Mouse (Mus musculus) midbrain, embryonic 15.5 days (tissue): ENCODE measurements around the gene Ly6g5b. TPM values are rescaled to one million over a fixed set of nuclear protein-coding genes. Genes with fewer than 3 reads are reported as not detected.

ENCODE experiments used
- ATAC-seq: fragments of 200-750 bp; cut with Nextera tagmentation; replicated peaks from 2 replicates; pipeline ENCODE4 v1.8.0; 2017; ENCODE audit warnings: moderate TSS enrichment
- H3K27ac ChIP-seq: fragments of 300-500 bp; sonication (generic); 2 replicates; pipeline ENCODE4 v1.5.1; 2015; ENCODE audit warnings: mild to moderate bottlenecking, inconsistent platforms
- H3K27me3 ChIP-seq: fragments of 300-500 bp; sonication (generic); replicated peaks from 2 replicates; pipeline ENCODE4 v1.6.1; 2015; ENCODE audit warnings: inconsistent platforms
- H3K36me3 ChIP-seq: fragments of 300-500 bp; sonication (generic); replicated peaks from 2 replicates; pipeline ENCODE4 v1.6.1; 2015; ENCODE audit warnings: inconsistent platforms
- H3K4me1 ChIP-seq: fragments of 300-500 bp; sonication (generic); 2 replicates; pipeline ENCODE4 v1.6.1; 2015; ENCODE audit warnings: inconsistent platforms
- H3K4me2 ChIP-seq: fragments of 300-500 bp; sonication (generic); 2 replicates; pipeline ENCODE4 v1.6.1; 2015; ENCODE audit warnings: inconsistent platforms, mild to moderate bottlenecking, moderate library complexity
- H3K4me3 ChIP-seq: fragments of 300-500 bp; sonication (generic); 2 replicates; pipeline ENCODE4 v1.5.1; 2015; ENCODE audit warnings: mild to moderate bottlenecking, inconsistent platforms
- H3K9ac ChIP-seq: fragments of 300-500 bp; sonication (generic); 2 replicates; pipeline ENCODE4 v1.6.1; 2015; ENCODE audit warnings: mild to moderate bottlenecking, inconsistent platforms
- H3K9me3 ChIP-seq: fragments of 300-500 bp; sonication (generic); 2 replicates; pipeline ENCODE4 v1.6.1; 2016; ENCODE audit warnings: inconsistent platforms
- WGBS: fragments of 180-500 bp; shearing (Covaris S2); methylation state at CpG from one replicate; pipeline ENCODE4 v1.1.7; 2015; ENCODE audit warnings: mixed read lengths; 5-methylcytosine and 5-hydroxymethylcytosine counted together
- polyA plus RNA-seq: library from polyadenylated mRNA; unstranded; fragments of >200 nt; fragmentation: Nextera tagmentation; extraction: Ambion mirVana; gene quantifications from 2 replicates; pipeline ENCODE4 v1.2.1, GENCODE M21; 2015

Gene Ly6g5b
- polyA plus RNA-seq, 1 experiment from 2014 or later = 2.2 TPM

DNA sequence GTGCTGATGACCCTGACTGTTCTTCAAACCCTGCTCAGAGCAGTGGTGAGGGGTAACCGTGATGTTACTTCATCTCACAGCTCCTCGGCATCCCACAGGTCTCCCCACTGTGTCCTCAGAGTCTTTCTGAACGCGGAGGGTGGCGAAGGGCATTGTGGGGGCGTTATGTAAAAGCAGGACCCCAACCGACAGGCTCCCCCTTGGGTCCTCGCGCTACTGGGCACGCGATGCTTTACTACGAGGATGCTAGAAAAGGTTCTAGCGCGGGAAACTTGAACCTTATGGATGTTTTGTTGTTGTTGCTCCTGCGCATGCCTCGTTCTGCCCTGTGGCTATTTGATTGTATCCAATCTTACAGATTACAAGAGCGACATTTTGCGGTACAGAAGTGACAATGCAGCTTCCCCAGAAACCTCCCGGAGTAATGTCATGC lies 6.7 kb upstream of the Ly6g5b start, which contains the start of gene Csnk2b:
Csnk2b (minus strand) TSS at position 183 of the 433 bp plus-strand sequence.
- under 1% methylated on average over 19 of the region's 19 CpGs for WGBS
- peak within 1 kb of the TSS; percentile 77 for H3K4me3 ChIP-seq
- peak within 1 kb of the TSS; percentile 92 for H3K4me2 ChIP-seq
- H3K27ac ChIP-seq = peak within 1 kb of the TSS; percentile 90
- peaks cover 23% of the 10 kb centered on the region for H3K36me3 ChIP-seq
- ATAC-seq = no peak; the same call in 1 of the 2 replicates
- peak within 1 kb of the TSS; percentile 84 for H3K9ac ChIP-seq
- peaks cover 38% of the 10 kb centered on the region for H3K4me1 ChIP-seq
- H3K27me3 ChIP-seq = no peaks in the 10 kb centered on the region
- H3K9me3 ChIP-seq = no peaks in the 10 kb centered on the region

DNA sequence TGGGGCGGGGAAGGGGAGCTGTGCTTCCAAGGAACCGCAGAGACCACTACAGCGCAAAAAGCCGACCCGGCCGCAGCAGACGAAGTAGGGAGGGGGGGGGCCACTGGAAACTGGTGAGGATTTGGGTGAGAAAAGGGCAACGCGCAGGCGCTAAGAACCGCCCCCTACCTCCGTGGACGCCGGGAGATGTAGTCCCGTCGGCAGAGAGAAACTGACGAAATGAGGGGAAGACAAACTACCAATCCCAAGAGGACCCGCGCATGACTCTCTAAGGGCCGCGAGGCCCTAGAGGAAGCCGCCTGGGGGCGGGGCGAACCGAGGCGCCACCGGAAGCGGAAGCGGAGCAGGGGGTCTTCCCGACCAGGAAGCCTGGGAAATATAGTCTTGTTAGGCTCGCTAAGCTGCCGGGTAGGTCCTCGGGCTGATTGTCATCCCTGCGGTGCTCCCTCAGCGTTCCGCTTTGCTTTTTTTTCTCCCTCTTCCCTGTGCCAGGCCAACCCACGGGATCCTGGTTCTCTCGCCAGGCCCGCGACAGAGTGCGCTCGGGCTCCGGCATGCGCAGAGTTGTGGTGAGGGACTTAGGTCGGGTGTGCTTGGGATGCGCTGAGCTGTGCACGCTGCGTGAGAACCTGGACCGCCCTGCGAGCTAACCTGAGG lies 6.0 kb upstream of the Ly6g5b start, which contains the start of gene Gpank1:
Gpank1 (plus strand) TSS at position 313 of the 657 bp plus-strand sequence.
- Histone ChIP-seq H3K27ac (peak within 1 kb of the TSS; percentile 90), H3K9ac (peak within 1 kb of the TSS; percentile 84), H3K27me3 (no peaks in the 10 kb centered on the region), H3K4me2 (peak within 1 kb of the TSS; percentile 92), H3K4me3 (peak within 1 kb of the TSS; percentile 77), H3K9me3 (no peaks in the 10 kb centered on the region), H3K4me1 (peaks cover 32% of the 10 kb centered on the region), H3K36me3 (peaks cover 27% of the 10 kb centered on the region)
- peak; percentile 94 for ATAC-seq
- under 1% methylated on average over 50 of the region's 50 CpGs for WGBS

- H3K36me3 ChIP-seq = peaks cover 32% of the 10 kb centered on the region
- ATAC-seq = no peak
Measured at GRCm38 (mm10) chr17:35120745-35121142, 5.5 kb upstream of the Ly6g5b start.

GRCm38 (mm10) chr17:35111774-35112173 lies 3.5 kb downstream of the Ly6g5b start:
- Histone ChIP-seq H3K9ac (no peak overlapping the region), H3K4me1 (no peaks in the 10 kb centered on the region), H3K27me3 (no peaks in the 10 kb centered on the region), H3K27ac (no peak overlapping the region), H3K4me3 (no peak overlapping the region), H3K4me2 (no peak overlapping the region), H3K9me3 (no peaks in the 10 kb centered on the region), H3K36me3 (peaks cover 13% of the 10 kb centered on the region)
- ATAC-seq = no peak
- 74% methylated on average over 9 of the region's 9 CpGs for WGBS

More at GRCm38 (mm10) chr17:35120745-35121142, 5.5 kb upstream of the Ly6g5b start:
- H3K4me3 ChIP-seq = peak overlapping the region; percentile 77
- no peaks in the 10 kb centered on the region for H3K27me3 ChIP-seq
- H3K27ac ChIP-seq = peak overlapping the region; percentile 78
- peaks cover 27% of the 10 kb centered on the region for H3K4me1 ChIP-seq
- no peaks in the 10 kb centered on the region for H3K9me3 ChIP-seq
- peak overlapping the region; percentile 92 for H3K4me2 ChIP-seq
- WGBS = under 1% methylated on average over 33 of the region's 33 CpGs
- H3K9ac ChIP-seq = peak overlapping the region; percentile 84

DNA sequence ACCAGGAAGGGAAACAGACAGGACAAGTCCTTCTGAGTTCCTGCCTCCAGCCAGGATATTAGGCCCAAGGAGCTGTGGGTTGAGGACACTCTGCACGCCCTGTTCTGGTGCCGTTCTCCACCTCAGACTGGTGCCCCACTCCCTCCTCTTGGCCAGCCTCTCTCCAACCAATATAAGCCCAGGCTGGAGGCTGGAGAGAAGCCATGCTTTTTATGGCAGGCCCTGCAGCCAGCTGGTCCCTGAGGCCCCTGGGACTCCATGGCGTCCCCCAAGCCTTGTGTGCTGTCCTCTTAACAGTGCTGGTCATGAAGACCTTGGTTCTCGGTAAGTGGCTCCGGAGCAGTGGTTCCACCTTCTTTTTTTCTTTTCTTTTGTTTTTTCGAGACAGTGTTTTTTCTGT lies 7.1 kb downstream of the Ly6g5b start, which contains the start of gene Ly6g5c:
Ly6g5c (plus strand) TSS at position 183 of the 400 bp plus-strand sequence.
- H3K4me2 ChIP-seq = no peak within 1 kb of the TSS
- no peak within 1 kb of the TSS for H3K27ac ChIP-seq
- no peak within 1 kb of the TSS for H3K4me3 ChIP-seq
- H3K4me1 ChIP-seq = peaks cover 6% of the 10 kb centered on the region; the same call in 1 of the 2 replicates
- H3K36me3 ChIP-seq = peaks cover 7% of the 10 kb centered on the region; the same call in 1 of the 2 replicates
- WGBS = 82% methylated on average over 6 of the region's 6 CpGs
- H3K9ac ChIP-seq = no peak within 1 kb of the TSS
- no peaks in the 10 kb centered on the region for H3K9me3 ChIP-seq
- no peaks in the 10 kb centered on the region for H3K27me3 ChIP-seq
- ATAC-seq = no peak

DNA sequence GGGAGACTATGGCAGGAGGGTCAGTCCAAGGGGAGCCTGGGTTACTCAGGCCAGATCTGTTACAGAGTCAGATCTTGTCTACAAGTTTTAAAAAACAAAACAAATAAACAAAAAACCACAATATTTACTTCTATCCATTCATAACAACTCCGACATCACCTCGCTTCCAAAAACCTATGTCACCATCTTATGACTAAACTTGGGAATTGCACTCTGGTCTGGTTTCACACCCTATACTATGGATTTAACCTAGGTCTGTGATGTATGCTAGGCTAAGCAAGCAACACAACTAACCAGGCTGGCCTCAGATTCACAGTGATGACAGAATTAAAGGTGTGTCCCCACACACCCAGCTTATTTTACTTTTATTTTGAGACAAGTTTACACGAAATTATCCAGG lies 8.7 kb downstream of the Ly6g5b start:
- ATAC-seq = no peak
- H3K9me3 ChIP-seq = no peaks in the 10 kb centered on the region
- no peak overlapping the region for H3K4me2 ChIP-seq

GRCm38 (mm10) chr17:35105740-35106389 lies 9.4 kb downstream of the Ly6g5b start:
- Histone ChIP-seq H3K4me2 (peak overlapping the region; percentile 26), H3K36me3 (peaks cover 28% of the 10 kb centered on the region; the same call in 1 of the 2 replicates), H3K4me3 (no peak overlapping the region), H3K9ac (0 out of 2 replicates have a peak overlapping the region, but pooled peaks have one; percentile 7), H3K27me3 (no peaks in the 10 kb centered on the region), H3K27ac (no peak overlapping the region), H3K4me1 (peaks cover 6% of the 10 kb centered on the region; the same call in 1 of the 2 replicates), H3K9me3 (no peaks in the 10 kb centered on the region)
- WGBS = 19% methylated on average over 13 of the region's 13 CpGs
- no peak for ATAC-seq

More for the DNA sequence above, 8.7 kb downstream of the Ly6g5b start:
- WGBS = 70% methylated on average over 3 of the region's 3 CpGs
- Histone ChIP-seq H3K27ac (no peak overlapping the region), H3K9ac (no peak overlapping the region), H3K4me1 (peaks cover 6% of the 10 kb centered on the region; the same call in 1 of the 2 replicates), H3K27me3 (no peaks in the 10 kb centered on the region), H3K4me3 (no peak overlapping the region), H3K36me3 (peaks cover 22% of the 10 kb centered on the region; the same call in 1 of the 2 replicates)

- Histone ChIP-seq H3K9me3 (no peaks in the 10 kb centered on the region), H3K9ac (no peak overlapping the region), H3K4me2 (no peak overlapping the region), H3K36me3 (peaks cover 33% of the 10 kb centered on the region; the same call in 1 of the 2 replicates), H3K27ac (no peak overlapping the region), H3K4me3 (no peak overlapping the region), H3K27me3 (no peaks in the 10 kb centered on the region), H3K4me1 (peaks cover 6% of the 10 kb centered on the region; the same call in 1 of the 2 replicates)
- no peak for ATAC-seq
- 72% methylated on average over 6 of the region's 6 CpGs for WGBS
Measured at GRCm38 (mm10) chr17:35104754-35105153, 10.5 kb downstream of the Ly6g5b start.

DNA sequence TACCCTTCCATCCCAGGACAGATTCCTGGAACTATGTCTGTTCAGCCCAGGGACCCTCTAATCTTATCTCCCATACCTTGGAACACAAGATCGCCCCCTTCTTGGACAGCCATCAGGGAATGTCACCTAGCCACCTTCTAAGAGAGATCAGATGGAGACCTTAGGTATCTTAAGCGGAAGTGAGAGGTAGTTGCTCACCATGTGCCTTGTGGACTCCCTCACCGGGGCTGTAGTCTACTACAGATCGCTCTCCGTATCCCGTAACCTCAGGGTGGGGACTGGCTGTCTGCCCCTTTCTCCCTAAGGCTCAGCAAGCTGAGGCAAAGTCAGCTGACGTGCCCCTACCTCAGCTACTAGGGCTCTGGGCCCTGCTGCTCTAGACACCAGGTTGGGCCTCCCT lies 11.1 kb downstream of the Ly6g5b start:
- peaks cover 6% of the 10 kb centered on the region; the same call in 1 of the 2 replicates for H3K4me1 ChIP-seq
- H3K9me3 ChIP-seq = no peaks in the 10 kb centered on the region
- peaks cover 33% of the 10 kb centered on the region; the same call in 1 of the 2 replicates for H3K36me3 ChIP-seq
- 94% methylated on average over 7 of the region's 7 CpGs for WGBS
- H3K4me3 ChIP-seq = no peak overlapping the region
- no peak for ATAC-seq
- no peak overlapping the region for H3K4me2 ChIP-seq
- H3K9ac ChIP-seq = no peak overlapping the region
- no peak overlapping the region for H3K27ac ChIP-seq
- H3K27me3 ChIP-seq = no peaks in the 10 kb centered on the region

- no peaks in the 10 kb centered on the region for H3K9me3 ChIP-seq
- no peaks in the 10 kb centered on the region for H3K27me3 ChIP-seq
- no peak for ATAC-seq
- no peak overlapping the region for H3K27ac ChIP-seq
- H3K4me2 ChIP-seq = no peak overlapping the region
- WGBS = 71% methylated on average over 6 of the region's 6 CpGs
- H3K36me3 ChIP-seq = peaks cover 38% of the 10 kb centered on the region; the same call in 1 of the 2 replicates
- H3K4me3 ChIP-seq = no peak overlapping the region
- no peak overlapping the region for H3K9ac ChIP-seq
- H3K4me1 ChIP-seq = peaks cover 6% of the 10 kb centered on the region; the same call in 1 of the 2 replicates
Measured at GRCm38 (mm10) chr17:35103221-35103690, 12.0 kb downstream of the Ly6g5b start.

DNA sequence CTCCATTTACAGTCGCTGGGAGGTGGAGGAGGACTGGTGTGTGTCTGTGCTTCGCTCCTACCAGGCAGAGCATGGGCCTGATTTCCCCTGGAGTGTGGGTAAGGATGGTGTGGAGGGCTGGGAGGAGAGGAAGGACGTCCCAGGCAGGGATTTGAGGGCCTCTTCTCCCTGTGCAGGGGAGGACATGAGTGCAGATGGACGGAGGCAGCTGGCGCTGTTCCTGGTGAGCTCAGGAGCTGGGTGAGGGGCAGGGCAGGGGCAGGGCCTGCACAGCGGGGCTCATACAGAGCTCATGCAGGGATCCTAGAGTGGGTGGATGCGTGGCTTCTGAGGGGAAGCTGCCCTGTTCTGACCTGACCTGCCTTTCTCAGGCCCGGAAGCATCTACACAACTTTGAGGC lies 12.9 kb downstream of the Ly6g5b start:
- 68% methylated on average over 8 of the region's 8 CpGs for WGBS

DNA sequence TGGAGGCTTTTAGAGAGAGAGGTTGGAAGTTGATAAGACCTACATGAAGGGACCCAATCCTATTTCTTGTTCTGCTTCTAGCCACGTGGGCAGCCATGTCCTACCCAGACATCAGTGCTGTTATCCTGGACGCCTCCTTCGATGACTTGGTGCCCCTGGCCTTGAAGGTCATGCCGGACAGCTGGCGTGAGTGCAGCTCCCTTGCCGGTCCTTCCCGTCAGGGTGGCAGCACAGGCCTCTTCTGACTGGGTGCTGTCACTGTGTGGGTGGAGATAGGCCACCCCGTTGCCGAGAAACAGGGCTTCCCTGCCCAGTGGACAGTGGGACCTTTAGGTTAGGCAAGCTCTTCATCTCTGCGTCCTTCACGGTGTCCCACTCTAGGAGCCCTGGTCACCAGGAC lies 14.1 kb downstream of the Ly6g5b start:
- peaks cover 50% of the 10 kb centered on the region for H3K36me3 ChIP-seq
- no peak overlapping the region for H3K27ac ChIP-seq
- no peaks in the 10 kb centered on the region for H3K9me3 ChIP-seq
- ATAC-seq = no peak
- no peak overlapping the region for H3K9ac ChIP-seq
- no peak overlapping the region for H3K4me3 ChIP-seq
- no peaks in the 10 kb centered on the region for H3K27me3 ChIP-seq
- H3K4me1 ChIP-seq = peaks cover 6% of the 10 kb centered on the region; the same call in 1 of the 2 replicates
- H3K4me2 ChIP-seq = no peak overlapping the region
- 90% methylated on average over 11 of the region's 11 CpGs for WGBS

More for the DNA sequence above, 12.9 kb downstream of the Ly6g5b start:
- no peak overlapping the region for H3K4me2 ChIP-seq
- no peak overlapping the region for H3K27ac ChIP-seq
- H3K9ac ChIP-seq = no peak overlapping the region
- no peak for ATAC-seq
- H3K4me3 ChIP-seq = no peak overlapping the region
- H3K36me3 ChIP-seq = peaks cover 39% of the 10 kb centered on the region; the same call in 1 of the 2 replicates
- peaks cover 6% of the 10 kb centered on the region; the same call in 1 of the 2 replicates for H3K4me1 ChIP-seq
- no peaks in the 10 kb centered on the region for H3K27me3 ChIP-seq
- H3K9me3 ChIP-seq = no peaks in the 10 kb centered on the region
